Mouse (Mus musculus): Measurements from ENCODE around the gene Iqce. TPM values are rescaled to one million over a fixed set of nuclear protein-coding genes. Genes with fewer than 3 reads are reported as not detected.
A peak's percentile ranks its signal among the peaks of the same experiment; 100 is the strongest.

The Iqce gene
- polyA plus RNA-seq, 1 experiment from 2014 or later = 17.2 TPM

GRCm38 (mm10) chr5:140736166-140736565 lies 34.0 kb upstream of the Iqce start:
- 20% methylated on average over 11 of the region's 13 CpGs for WGBS
- Histone ChIP-seq H3K9me3 (ENCODE audit: control insufficient read depth, low read length) (peaks cover 5% of the 10 kb centered on the region), H3K9ac (ENCODE audit: low read depth, low read length) (no peak overlapping the region), H3K4me2 (ENCODE audit: low read depth, low read length) (peak overlapping the region; percentile 62), H3K36me3 (ENCODE audit: control insufficient read depth, insufficient read depth, low read length) (no peaks in the 10 kb centered on the region), H3K4me1 (ENCODE audit: control insufficient read depth, insufficient read depth, low read length) (peaks cover 4% of the 10 kb centered on the region; the same call in 1 of the 2 replicates), H3K4me3 (ENCODE audit: low read depth, low read length) (peak overlapping the region; percentile 34; the same call in 1 of the 2 replicates), H3K27me3 (replicated peaks; ENCODE audit: control insufficient read depth, insufficient read depth, low read length) (peaks cover 24% of the 10 kb centered on the region), H3K27ac (replicated peaks; ENCODE audit: low read depth, low read length) (no peak overlapping the region)
- no peak for DNase-seq (ENCODE audit: low spot score)
- ATAC-seq (ENCODE audit: low read depth) = no peak

DNA sequence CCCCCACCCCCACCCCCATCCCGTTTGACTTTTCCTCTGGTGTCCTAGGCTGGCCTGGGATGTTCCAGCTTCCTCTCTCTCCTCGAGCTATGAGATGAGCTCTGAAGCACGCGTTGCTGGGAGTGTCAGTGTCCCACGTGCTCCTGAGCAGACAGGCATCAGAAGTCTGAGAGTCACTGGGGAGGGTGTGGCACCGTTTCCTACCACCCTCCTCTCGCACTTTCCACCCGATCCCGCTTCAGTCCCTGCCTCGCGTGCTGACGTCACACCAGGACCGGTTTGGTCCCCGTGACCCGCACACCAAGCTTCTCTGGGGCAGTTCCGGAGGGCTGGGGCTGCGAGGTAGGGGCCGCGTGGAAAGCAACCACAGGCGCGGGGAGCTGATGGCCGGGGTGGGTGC lies 33.1 kb upstream of the Iqce start:
- Histone ChIP-seq H3K4me1 (ENCODE audit: control insufficient read depth, insufficient read depth, low read length) (peaks cover 4% of the 10 kb centered on the region; the same call in 1 of the 2 replicates), H3K9me3 (ENCODE audit: control insufficient read depth, low read length) (peaks cover 5% of the 10 kb centered on the region), H3K9ac (ENCODE audit: low read depth, low read length) (peak overlapping the region; percentile 49; the same call in 1 of the 2 replicates), H3K36me3 (ENCODE audit: control insufficient read depth, insufficient read depth, low read length) (no peaks in the 10 kb centered on the region), H3K4me2 (ENCODE audit: low read depth, low read length) (peak overlapping the region; percentile 62), H3K4me3 (ENCODE audit: low read depth, low read length) (peak overlapping the region; percentile 34), H3K27me3 (replicated peaks; ENCODE audit: control insufficient read depth, insufficient read depth, low read length) (peaks cover 24% of the 10 kb centered on the region), H3K27ac (replicated peaks; ENCODE audit: low read depth, low read length) (no peak overlapping the region)
- 0% methylated on average over 15 of the region's 22 CpGs for WGBS
- ATAC-seq (ENCODE audit: low read depth) = peak; percentile 42; the same call in 1 of the 2 replicates
- DNase-seq (ENCODE audit: low spot score) = peak; percentile 49

GRCm38 (mm10) chr5:140733336-140733735 lies 31.2 kb upstream of the Iqce start:
- WGBS = 67% methylated on average over 3 of the region's 3 CpGs
- no peak for ATAC-seq (ENCODE audit: low read depth)

DNA sequence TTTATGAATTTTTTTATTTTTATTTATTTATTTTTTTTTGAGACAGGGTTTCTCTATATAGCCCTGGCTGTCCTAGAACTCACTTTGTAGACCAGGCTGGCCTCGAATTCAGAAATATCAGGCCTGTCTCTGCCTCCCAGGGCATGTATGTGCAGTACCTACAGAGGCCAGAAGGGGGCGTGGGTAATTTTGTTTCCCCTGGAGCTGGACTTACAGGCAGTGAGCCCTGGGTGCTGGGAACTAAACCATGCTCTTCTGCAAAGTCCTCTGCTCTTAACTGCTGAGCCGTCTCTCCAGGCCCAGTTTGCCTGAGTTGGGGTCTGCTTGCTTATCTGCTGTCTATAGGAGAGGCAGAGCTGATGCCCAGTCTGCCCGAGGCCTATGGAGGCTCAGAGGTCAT lies 30.0 kb upstream of the Iqce start:
- Histone ChIP-seq H3K4me2 (ENCODE audit: low read depth, low read length) (no peak overlapping the region), H3K9me3 (ENCODE audit: control insufficient read depth, low read length) (peaks cover 5% of the 10 kb centered on the region), H3K27me3 (replicated peaks; ENCODE audit: control insufficient read depth, insufficient read depth, low read length) (peaks cover 24% of the 10 kb centered on the region), H3K4me3 (ENCODE audit: low read depth, low read length) (no peak overlapping the region), H3K27ac (replicated peaks; ENCODE audit: low read depth, low read length) (no peak overlapping the region), H3K36me3 (ENCODE audit: control insufficient read depth, insufficient read depth, low read length) (no peaks in the 10 kb centered on the region), H3K4me1 (ENCODE audit: control insufficient read depth, insufficient read depth, low read length) (peaks cover 4% of the 10 kb centered on the region; the same call in 1 of the 2 replicates), H3K9ac (ENCODE audit: low read depth, low read length) (no peak overlapping the region)
- DNase-seq (ENCODE audit: low spot score) (no peak), ATAC-seq (ENCODE audit: low read depth) (no peak)
- 60% methylated on average over 4 of the region's 4 CpGs for WGBS

More at GRCm38 (mm10) chr5:140733336-140733735, 31.2 kb upstream of the Iqce start:
- Histone ChIP-seq H3K4me2 (ENCODE audit: low read depth, low read length) (no peak overlapping the region), H3K4me3 (ENCODE audit: low read depth, low read length) (no peak overlapping the region), H3K9me3 (ENCODE audit: control insufficient read depth, low read length) (peaks cover 5% of the 10 kb centered on the region), H3K36me3 (ENCODE audit: control insufficient read depth, insufficient read depth, low read length) (no peaks in the 10 kb centered on the region), H3K9ac (ENCODE audit: low read depth, low read length) (no peak overlapping the region), H3K27ac (replicated peaks; ENCODE audit: low read depth, low read length) (no peak overlapping the region), H3K27me3 (replicated peaks; ENCODE audit: control insufficient read depth, insufficient read depth, low read length) (peaks cover 24% of the 10 kb centered on the region), H3K4me1 (ENCODE audit: control insufficient read depth, insufficient read depth, low read length) (peaks cover 4% of the 10 kb centered on the region; the same call in 1 of the 2 replicates)
- DNase-seq (ENCODE audit: low spot score) = no peak

DNA sequence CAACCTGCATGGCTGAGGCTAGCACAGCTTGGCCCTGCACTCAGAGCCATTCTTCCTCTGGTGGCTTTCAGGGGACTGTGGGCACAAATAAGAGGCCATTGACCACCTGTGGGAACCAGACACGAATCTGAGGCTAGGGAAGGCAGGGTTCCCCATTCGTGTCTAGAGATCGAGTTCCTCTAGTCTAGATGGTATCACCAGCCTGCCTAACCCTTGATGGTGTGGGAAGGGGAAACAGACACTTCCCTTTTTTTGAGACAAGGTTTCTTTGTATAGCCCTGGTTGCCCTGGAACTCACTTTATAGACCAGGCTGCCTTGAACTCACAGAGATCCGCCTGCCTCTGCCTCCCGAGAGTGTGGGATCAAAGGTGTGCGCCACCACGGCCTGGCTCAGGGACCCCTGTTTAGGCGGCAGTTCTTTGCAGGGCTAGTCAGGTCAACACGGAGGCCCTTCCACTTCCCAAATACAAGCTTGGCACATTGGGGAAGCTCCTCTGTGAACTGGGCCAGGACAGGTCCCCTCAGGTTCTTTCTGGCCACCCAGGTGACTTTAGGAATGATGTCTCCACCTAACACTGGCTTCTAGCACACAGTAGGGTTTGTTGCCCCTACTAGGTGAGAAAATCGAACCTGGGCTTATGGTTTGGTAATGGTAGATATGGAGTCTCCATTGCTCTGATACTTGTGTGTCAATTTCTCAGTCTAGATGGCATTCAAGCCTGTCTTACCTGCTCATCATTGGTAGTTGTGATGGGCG lies 29.0 kb upstream of the Iqce start:
- H3K27ac ChIP-seq (replicated peaks; ENCODE audit: low read depth, low read length) = no peak overlapping the region
- H3K27me3 ChIP-seq (replicated peaks; ENCODE audit: control insufficient read depth, insufficient read depth, low read length) = peaks cover 16% of the 10 kb centered on the region
- ATAC-seq (ENCODE audit: low read depth) = no peak
- no peak overlapping the region for H3K9ac ChIP-seq (ENCODE audit: low read depth, low read length)
- H3K4me2 ChIP-seq (ENCODE audit: low read depth, low read length) = no peak overlapping the region
- WGBS = 83% methylated on average over 11 of the region's 11 CpGs
- H3K4me3 ChIP-seq (ENCODE audit: low read depth, low read length) = no peak overlapping the region
- no peak for DNase-seq (ENCODE audit: low spot score)
- H3K4me1 ChIP-seq (ENCODE audit: control insufficient read depth, insufficient read depth, low read length) = peaks cover 4% of the 10 kb centered on the region; the same call in 1 of the 2 replicates
- H3K9me3 ChIP-seq (ENCODE audit: control insufficient read depth, low read length) = peaks cover under 1% of the 10 kb centered on the region
- no peaks in the 10 kb centered on the region for H3K36me3 ChIP-seq (ENCODE audit: control insufficient read depth, insufficient read depth, low read length)

GRCm38 (mm10) chr5:140726946-140727740 lies 25.0 kb upstream of the Iqce start:
- H3K9ac ChIP-seq (ENCODE audit: low read depth, low read length) = no peak overlapping the region
- DNase-seq (ENCODE audit: low spot score) (no peak), ATAC-seq (ENCODE audit: low read depth) (no peak)
- H3K27me3 ChIP-seq (replicated peaks; ENCODE audit: control insufficient read depth, insufficient read depth, low read length) = no peaks in the 10 kb centered on the region
- no peaks in the 10 kb centered on the region for H3K9me3 ChIP-seq (ENCODE audit: control insufficient read depth, low read length)
- H3K4me2 ChIP-seq (ENCODE audit: low read depth, low read length) = no peak overlapping the region
- H3K4me1 ChIP-seq (ENCODE audit: control insufficient read depth, insufficient read depth, low read length) = no peaks in the 10 kb centered on the region
- WGBS = 85% methylated on average over 15 of the region's 17 CpGs
- no peaks in the 10 kb centered on the region for H3K36me3 ChIP-seq (ENCODE audit: control insufficient read depth, insufficient read depth, low read length)
- H3K27ac ChIP-seq (replicated peaks; ENCODE audit: low read depth, low read length) = no peak overlapping the region
- H3K4me3 ChIP-seq (ENCODE audit: low read depth, low read length) = no peak overlapping the region

DNA sequence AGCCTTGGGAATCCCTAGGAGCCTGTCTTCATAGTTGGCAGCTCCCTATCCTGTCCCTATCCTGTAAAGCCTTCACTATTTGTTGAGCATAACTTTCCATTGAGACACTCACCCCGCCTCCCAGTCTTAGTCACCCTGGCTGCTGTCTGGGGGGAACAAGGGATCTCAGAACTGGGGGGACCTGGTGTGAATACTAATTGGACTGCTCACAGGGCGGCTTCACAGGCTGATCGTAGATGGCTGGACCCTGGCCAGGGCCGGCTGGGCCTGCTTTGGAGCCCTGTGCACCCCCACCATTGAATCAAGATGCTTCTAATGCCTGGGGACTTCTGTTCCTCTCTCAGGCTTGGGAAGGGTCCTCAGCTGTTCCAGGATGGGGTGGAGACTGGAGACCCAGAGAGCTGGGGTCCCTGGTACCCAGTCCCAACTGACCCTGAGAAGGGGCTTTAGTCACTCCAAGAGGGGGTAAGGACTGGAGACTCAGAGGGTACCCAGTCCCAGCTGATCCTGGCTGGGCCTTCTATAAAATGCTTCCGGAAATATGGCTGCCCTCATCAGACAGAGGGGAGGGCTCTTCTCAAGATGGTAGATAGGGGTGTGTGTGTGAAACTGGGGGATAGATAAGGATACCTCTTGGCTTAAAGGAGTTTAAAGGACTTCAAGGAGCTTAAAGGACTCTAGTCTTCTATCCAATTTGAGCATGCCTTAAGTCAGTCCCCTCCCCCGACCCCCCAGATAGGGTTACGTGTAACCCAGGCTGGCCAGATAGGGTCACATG lies 24.1 kb upstream of the Iqce start:
- 76% methylated on average over 7 of the region's 7 CpGs for WGBS
- DNase-seq (ENCODE audit: low spot score) (no peak), ATAC-seq (ENCODE audit: low read depth) (no peak)
- H3K4me1 ChIP-seq (ENCODE audit: control insufficient read depth, insufficient read depth, low read length) = no peaks in the 10 kb centered on the region
- H3K36me3 ChIP-seq (ENCODE audit: control insufficient read depth, insufficient read depth, low read length) = no peaks in the 10 kb centered on the region
- H3K4me3 ChIP-seq (ENCODE audit: low read depth, low read length) = no peak overlapping the region
- H3K4me2 ChIP-seq (ENCODE audit: low read depth, low read length) = no peak overlapping the region
- H3K9me3 ChIP-seq (ENCODE audit: control insufficient read depth, low read length) = no peaks in the 10 kb centered on the region
- H3K27me3 ChIP-seq (replicated peaks; ENCODE audit: control insufficient read depth, insufficient read depth, low read length) = no peaks in the 10 kb centered on the region
- H3K27ac ChIP-seq (replicated peaks; ENCODE audit: low read depth, low read length) = no peak overlapping the region
- H3K9ac ChIP-seq (ENCODE audit: low read depth, low read length) = no peak overlapping the region

- no peak for DNase-seq (ENCODE audit: low spot score)
- no peak within 1 kb of the TSS for H3K4me3 ChIP-seq (ENCODE audit: low read depth, low read length)
- no peak within 1 kb of the TSS for H3K9ac ChIP-seq (ENCODE audit: low read depth, low read length)
- H3K9me3 ChIP-seq (ENCODE audit: control insufficient read depth, low read length) = no peaks in the 10 kb centered on the region
- no peaks in the 10 kb centered on the region for H3K4me1 ChIP-seq (ENCODE audit: control insufficient read depth, insufficient read depth, low read length)
- no peak within 1 kb of the TSS for H3K4me2 ChIP-seq (ENCODE audit: low read depth, low read length)
- WGBS = 76% methylated on average over 13 of the region's 13 CpGs
- no peak for ATAC-seq (ENCODE audit: low read depth)
- H3K27ac ChIP-seq (replicated peaks; ENCODE audit: low read depth, low read length) = no peak within 1 kb of the TSS
- H3K36me3 ChIP-seq (ENCODE audit: control insufficient read depth, insufficient read depth, low read length) = peaks cover 7% of the 10 kb centered on the region
- H3K27me3 ChIP-seq (replicated peaks; ENCODE audit: control insufficient read depth, insufficient read depth, low read length) = no peaks in the 10 kb centered on the region
These were observed 21.6 kb upstream of the Iqce start, which contains the start of gene Amz1 for GRCm38 (mm10) chr5:140723822-140724221. TSS of gene Amz1 (plus strand) at chr5:140724127.
